Mouse (Mus musculus) midbrain, embryonic 13.5 days (tissue): ENCODE results near the gene Add2. TPM values are rescaled to one million over a fixed set of nuclear protein-coding genes. Genes with fewer than 3 reads are reported as not detected.

Experiments used
- polyA plus RNA-seq: library from polyadenylated mRNA; unstranded; fragments of >200 nt; fragmentation: Nextera tagmentation; extraction: Ambion mirVana; gene quantifications from 2 replicates; pipeline ENCODE4 v1.2.1, GENCODE M21; 2015

Gene Add2
- polyA plus RNA-seq, 1 experiment from 2014 or later = 200 TPM

Other genes with a start within 250 kb of the Add2 start
- not detected in 2 replicates for gene Nat8f6, start 207.7 kb upstream of the Add2 start, polyA plus RNA-seq
- 0.22 TPM in 1 of 2 replicates, not detected in the other for gene Nat8f5, start 207.7 kb upstream of the Add2 start, polyA plus RNA-seq
- gene Nat8, start 196.6 kb upstream of the Add2 start, polyA plus RNA-seq = not detected in 2 replicates
- gene Nat8f2, start 159.5 kb upstream of the Add2 start, polyA plus RNA-seq = not detected in 2 replicates
- 7.0 TPM in 2 replicates for gene Nat8f4, start 123.8 kb upstream of the Add2 start, polyA plus RNA-seq
- gene Tprkb, start 116.8 kb upstream of the Add2 start, polyA plus RNA-seq = 41.0 and 52.0 TPM in 2 replicates
- 14.0 and 15.7 TPM in 2 replicates for gene Nat8f1, start 113.0 kb upstream of the Add2 start, polyA plus RNA-seq
- 50.9 and 51.3 TPM in 2 replicates for gene Dusp11, start 67.0 kb upstream of the Add2 start, polyA plus RNA-seq
- not detected in 2 replicates for gene Figla, start 12.5 kb upstream of the Add2 start, polyA plus RNA-seq
- 3.8 TPM in 2 replicates for gene Tgfa, start 166.5 kb downstream of the Add2 start, polyA plus RNA-seq